Mouse (Mus musculus) cerebellum, adult 8-10 months (tissue): ENCODE measurements around the gene Cers3.

Experiments
- DNase-seq: peaks from one replicate; pipeline ENCODE4 v3.0.0; 2022

Gene Cers3

GRCm38 (mm10) chr7:66786476-66786875, 43.2 kb downstream of the Cers3 start:
- DNase-seq: no peak

GRCm38 (mm10) chr7:66787816-66788215, 44.5 kb downstream of the Cers3 start:
- DNase-seq: no peak

GRCm38 (mm10) chr7:66789860-66790748, 46.8 kb downstream of the Cers3 start:
- DNase-seq: no peak

- no peak for DNase-seq
These were observed 47.7 kb downstream of the Cers3 start for GRCm38 (mm10) chr7:66791022-66791421.

GRCm38 (mm10) chr7:66796909-66797308, 53.6 kb downstream of the Cers3 start:
- no peak for DNase-seq

- DNase-seq: no peak
These were observed 54.0 kb downstream of the Cers3 start for GRCm38 (mm10) chr7:66797345-66797744.

GRCm38 (mm10) chr7:66798826-66799225, 55.5 kb downstream of the Cers3 start:
- DNase-seq: no peak

- DNase-seq: no peak
These were observed 57.5 kb downstream of the Cers3 start for GRCm38 (mm10) chr7:66800784-66801183.

- no peak for DNase-seq
These were observed 58.5 kb downstream of the Cers3 start for GRCm38 (mm10) chr7:66801785-66802184.

- no peak for DNase-seq
These were observed 60.5 kb downstream of the Cers3 start for GRCm38 (mm10) chr7:66803798-66804197.

GRCm38 (mm10) chr7:66806801-66807200, 63.5 kb downstream of the Cers3 start:
- no peak for DNase-seq

GRCm38 (mm10) chr7:66810436-66810835, 67.1 kb downstream of the Cers3 start:
- DNase-seq: no peak

GRCm38 (mm10) chr7:66811294-66811693, 68.0 kb downstream of the Cers3 start:
- DNase-seq: no peak

- no peak for DNase-seq
These were observed 69.0 kb downstream of the Cers3 start for GRCm38 (mm10) chr7:66812289-66812688.

GRCm38 (mm10) chr7:66812737-66813136, 69.4 kb downstream of the Cers3 start:
- DNase-seq: no peak

- DNase-seq: no peak
These were observed 69.9 kb downstream of the Cers3 start for GRCm38 (mm10) chr7:66813172-66813571.

GRCm38 (mm10) chr7:66815526-66815925, 72.2 kb downstream of the Cers3 start:
- no peak for DNase-seq

- DNase-seq: peak; percentile 25
These were observed 76.7 kb downstream of the Cers3 start for GRCm38 (mm10) chr7:66820034-66820433.

GRCm38 (mm10) chr7:66830803-66831202, 87.5 kb downstream of the Cers3 start:
- DNase-seq: no peak

- DNase-seq: no peak
These were observed 88.0 kb downstream of the Cers3 start for GRCm38 (mm10) chr7:66831295-66831694.

- DNase-seq: peak; percentile 92
These were observed 96.2 kb downstream of the Cers3 start, which contains the start of gene Adamts17 for GRCm38 (mm10) chr7:66839463-66840007. Gene Adamts17, plus strand, starts transcription at chr7:66839735.

- no peak for DNase-seq
These were observed 96.9 kb downstream of the Cers3 start for GRCm38 (mm10) chr7:66840008-66840719.

- no peak for DNase-seq
These were observed 97.9 kb downstream of the Cers3 start for GRCm38 (mm10) chr7:66841165-66841564.

GRCm38 (mm10) chr7:66842021-66842420, 98.7 kb downstream of the Cers3 start:
- peak; percentile 58 for DNase-seq
